Mouse (Mus musculus): ENCODE results near the gene Inpp5f. TPM values are rescaled to one million over a fixed set of nuclear protein-coding genes. Genes with fewer than 3 reads are reported as not detected.
"Not testable (repeated sequence)": the region's sequence is repeated elsewhere in the genome, so short reads cannot be mapped to it uniquely, and the experiment has no call there.

The Inpp5f gene
- polyA plus RNA-seq, 1 experiment from 2014 or later: 303 TPM

DNA sequence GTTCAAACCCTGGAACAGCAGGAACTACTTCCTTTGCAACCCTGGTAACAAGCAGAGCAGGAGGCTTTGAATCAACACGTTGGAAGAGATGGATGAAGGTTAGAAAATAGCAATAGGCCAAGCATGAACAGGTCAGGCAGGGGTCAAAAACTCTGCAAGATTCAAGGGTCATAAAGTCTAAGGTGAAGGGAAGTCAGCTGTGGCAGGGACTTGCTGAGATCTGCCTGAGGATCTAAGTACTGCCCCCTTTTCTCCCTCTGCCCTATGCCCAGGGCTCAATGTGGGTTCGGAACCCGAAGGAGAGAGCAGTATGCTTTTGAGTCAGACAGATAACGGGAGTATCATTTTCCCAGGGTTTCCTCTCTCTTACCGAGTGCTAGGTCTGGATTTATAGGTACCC, 9.3 kb upstream of the Inpp5f start:
- no peak overlapping the region for H3K27ac ChIP-seq (replicated peaks)
- no peaks in the 10 kb centered on the region for H3K4me1 ChIP-seq (replicated peaks)
- H3K9me3 ChIP-seq: no peaks in the 10 kb centered on the region
- no peak for ATAC-seq (ENCODE audit: low read depth)
- H3K27me3 ChIP-seq: no peaks in the 10 kb centered on the region
- H3K9ac ChIP-seq: no peak overlapping the region
- no peak overlapping the region for H3K4me2 ChIP-seq
- H3K4me3 ChIP-seq: no peak overlapping the region
- WGBS: 71% methylated on average over 5 of the region's 5 CpGs
- H3K36me3 ChIP-seq: no peaks in the 10 kb centered on the region

DNA sequence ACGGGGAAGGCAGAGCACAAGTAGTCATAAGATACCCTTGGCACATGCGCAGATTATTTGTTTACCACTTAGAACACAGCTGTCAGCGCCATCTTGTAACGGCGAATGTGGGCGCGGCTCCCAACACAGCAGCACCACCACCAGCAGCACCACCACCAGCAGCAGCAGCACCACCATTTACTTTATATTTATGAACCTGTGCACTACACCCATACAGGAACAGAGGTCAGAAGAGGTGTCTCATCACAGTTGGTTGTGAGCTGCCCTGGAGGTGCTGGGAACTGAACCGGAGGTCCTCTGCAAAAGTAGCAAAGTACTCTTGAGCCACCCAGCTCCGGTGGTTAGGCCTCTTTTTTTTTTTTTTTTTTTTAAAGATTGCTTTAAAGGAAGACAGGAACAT, 1.2 kb upstream of the Inpp5f start:
- not testable (repeated sequence) for H3K4me3 ChIP-seq; H3K9me3 ChIP-seq; ATAC-seq (ENCODE audit: low read depth); H3K36me3 ChIP-seq; H3K9ac ChIP-seq; H3K4me2 ChIP-seq; H3K27me3 ChIP-seq; H3K27ac ChIP-seq (replicated peaks)
- 99% methylated on average over 8 of the region's 9 CpGs for WGBS
- peaks cover 12% of the 10 kb centered on the region for H3K4me1 ChIP-seq (replicated peaks)

DNA sequence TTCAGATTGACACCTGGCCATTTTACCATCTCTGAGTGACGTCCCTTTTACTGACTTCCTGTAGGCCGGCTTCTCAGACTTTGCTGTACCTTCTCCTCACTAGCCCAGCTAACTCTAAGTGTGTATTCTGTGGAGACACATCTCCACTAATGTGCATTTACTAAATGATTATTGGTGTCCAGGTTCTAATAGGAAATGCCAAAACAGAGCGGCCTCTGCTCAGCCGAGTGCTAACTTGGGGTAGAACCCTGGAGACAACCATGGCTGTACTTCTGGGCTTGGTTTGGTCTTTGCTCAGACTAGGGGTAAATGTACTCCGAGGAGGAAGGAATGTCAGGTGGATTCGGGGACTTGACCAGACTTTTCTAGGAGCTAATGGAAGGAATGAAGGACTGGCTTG, 638 bp upstream of the Inpp5f start:
- Histone ChIP-seq H3K36me3 (no peaks in the 10 kb centered on the region), H3K4me3 (peak overlapping the region; percentile 77), H3K9ac (peak overlapping the region; percentile 52), H3K4me2 (peak overlapping the region; percentile 92), H3K27me3 (0 out of 2 replicates have a peak, but pooled peaks cover 3% of the 10 kb centered on the region), H3K9me3 (0 out of 2 replicates have a peak, but pooled peaks cover 3% of the 10 kb centered on the region), H3K4me1 (replicated peaks) (peaks cover 12% of the 10 kb centered on the region), H3K27ac (replicated peaks) (peak overlapping the region; percentile 62)
- WGBS: 93% methylated on average over 6 of the region's 6 CpGs
- ATAC-seq (ENCODE audit: low read depth): peak; percentile 32; the same call in 1 of the 2 replicates

DNA sequence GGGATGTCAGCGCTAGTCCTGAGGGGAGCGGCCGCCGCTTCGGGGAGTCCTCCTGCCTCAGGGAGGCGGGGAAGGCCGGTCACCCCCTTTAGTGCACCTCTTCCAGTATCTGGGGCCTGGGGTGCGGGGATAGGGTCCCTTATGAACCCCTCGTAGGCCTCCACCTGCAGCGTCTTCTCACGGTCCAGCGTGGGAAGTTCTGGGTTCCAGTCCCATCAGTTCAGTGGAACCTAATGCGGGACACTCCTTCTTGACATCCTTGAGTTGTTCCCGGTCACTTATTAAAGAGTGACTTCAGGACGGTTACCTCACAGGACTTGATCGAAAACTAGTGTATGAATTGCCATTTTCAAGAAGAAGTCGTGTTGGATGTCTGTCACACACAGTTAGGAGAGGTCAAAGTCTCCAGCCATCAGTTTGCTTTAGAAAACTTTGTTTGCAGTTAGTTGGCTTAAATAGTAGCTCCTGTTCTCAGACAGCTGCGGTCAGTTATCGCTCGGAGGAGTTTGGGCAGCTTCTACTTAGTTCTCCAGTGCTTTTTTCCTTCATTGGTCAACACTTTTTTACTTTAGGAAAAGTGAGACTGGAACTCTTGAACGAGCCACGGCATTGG, 777 bp downstream of the Inpp5f start:
- Histone ChIP-seq H3K27ac (replicated peaks) (peak overlapping the region; percentile 75; the same call in 1 of the 2 replicates), H3K4me3 (peak overlapping the region; percentile 77), H3K9ac (peak overlapping the region; percentile 88), H3K27me3 (0 out of 2 replicates have a peak, but pooled peaks cover 3% of the 10 kb centered on the region), H3K4me2 (peak overlapping the region; percentile 92), H3K4me1 (replicated peaks) (peaks cover 12% of the 10 kb centered on the region), H3K9me3 (0 out of 2 replicates have a peak, but pooled peaks cover 3% of the 10 kb centered on the region), H3K36me3 (no peaks in the 10 kb centered on the region)
- 23% methylated on average over 22 of the region's 22 CpGs for WGBS
- no peak; the same call in 1 of the 2 replicates for ATAC-seq (ENCODE audit: low read depth)

DNA sequence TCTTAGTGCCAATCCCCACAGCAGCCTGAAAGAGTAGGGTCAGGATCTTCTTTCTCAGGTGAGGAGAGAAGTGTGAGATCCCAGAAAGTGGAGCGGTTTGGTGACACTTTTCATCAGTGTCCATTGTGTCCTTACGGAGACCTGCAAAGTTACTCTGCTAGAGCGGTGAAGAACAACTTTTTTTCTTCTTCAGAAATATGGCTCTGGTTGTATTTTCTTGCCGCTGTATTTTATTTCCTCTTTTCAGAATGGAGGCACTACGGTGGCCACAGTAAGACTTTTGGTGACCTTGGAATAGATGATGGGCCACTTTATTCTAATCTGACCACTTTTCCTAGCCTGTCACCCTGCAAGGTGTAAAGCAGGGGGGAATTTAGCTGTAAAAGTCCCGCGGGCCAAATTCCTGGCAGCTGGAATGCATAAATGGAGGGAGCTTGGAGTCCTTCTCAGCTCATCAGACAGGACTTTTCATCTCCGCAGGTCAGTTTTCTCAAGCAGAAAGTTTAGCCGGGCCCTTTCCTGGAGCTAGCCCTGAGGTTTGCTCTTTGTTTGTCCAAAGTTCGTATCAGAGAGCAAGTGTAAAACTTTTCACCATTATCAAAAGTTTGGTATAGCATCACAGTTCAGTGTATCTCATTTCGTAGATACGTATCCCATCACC, 1.5 kb downstream of the Inpp5f start:
- Histone ChIP-seq H3K4me2 (peak overlapping the region; percentile 92), H3K9ac (no peak overlapping the region), H3K36me3 (no peaks in the 10 kb centered on the region), H3K27me3 (0 out of 2 replicates have a peak, but pooled peaks cover 3% of the 10 kb centered on the region), H3K9me3 (0 out of 2 replicates have a peak, but pooled peaks cover 3% of the 10 kb centered on the region), H3K4me1 (replicated peaks) (peaks cover 12% of the 10 kb centered on the region), H3K4me3 (peak overlapping the region; percentile 77), H3K27ac (replicated peaks) (no peak overlapping the region)
- no peak for ATAC-seq (ENCODE audit: low read depth)
- 80% methylated on average over 12 of the region's 12 CpGs for WGBS

DNA sequence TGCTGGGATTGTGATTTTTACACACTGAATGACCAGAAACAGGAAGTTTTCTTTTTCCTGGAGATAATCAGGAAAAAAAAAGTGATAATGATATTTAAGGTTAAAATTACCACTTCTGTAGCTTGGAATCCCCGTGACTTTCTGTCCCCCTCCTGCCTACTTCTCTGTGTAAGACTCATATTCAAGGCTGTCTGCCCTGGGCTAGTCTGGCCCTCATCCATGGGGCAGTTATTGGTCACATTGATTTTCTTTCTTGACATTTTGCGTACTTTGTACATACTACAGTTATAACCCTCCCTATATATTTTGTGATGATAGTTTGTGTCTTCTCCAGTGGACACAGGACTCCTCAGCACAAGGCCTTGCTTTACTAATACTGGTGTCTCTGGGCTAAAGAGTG, 2.5 kb downstream of the Inpp5f start:
- Histone ChIP-seq H3K4me1 (replicated peaks) (peaks cover 12% of the 10 kb centered on the region), H3K27ac (replicated peaks) (no peak overlapping the region), H3K4me2 (no peak overlapping the region), H3K36me3 (no peaks in the 10 kb centered on the region), H3K27me3 (0 out of 2 replicates have a peak, but pooled peaks cover 3% of the 10 kb centered on the region), H3K4me3 (no peak overlapping the region), H3K9ac (no peak overlapping the region), H3K9me3 (0 out of 2 replicates have a peak, but pooled peaks cover 3% of the 10 kb centered on the region)
- ATAC-seq (ENCODE audit: low read depth): no peak
- WGBS: 86% methylated on average over 2 of the region's 2 CpGs

DNA sequence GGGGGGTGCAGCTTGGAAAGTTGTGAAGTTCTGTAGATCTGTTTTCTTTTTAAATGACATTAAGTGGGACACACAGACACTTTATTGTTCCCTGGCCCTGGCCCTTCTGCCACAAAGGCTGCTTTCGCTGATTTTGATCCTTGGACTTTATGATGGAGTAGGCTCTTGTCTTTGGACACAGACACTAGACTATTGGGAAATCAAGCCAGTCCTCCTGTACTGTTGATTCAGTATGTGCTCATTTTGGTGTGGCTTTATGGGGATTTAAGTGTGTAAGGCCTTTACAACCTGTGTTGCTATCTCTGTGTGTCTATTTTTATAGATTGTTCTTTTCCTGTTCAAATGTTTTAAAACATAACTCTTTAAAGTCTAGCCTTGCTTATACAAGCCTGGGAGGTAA, 6.5 kb downstream of the Inpp5f start:
- Histone ChIP-seq H3K27ac (replicated peaks) (no peak overlapping the region), H3K36me3 (no peaks in the 10 kb centered on the region), H3K4me3 (no peak overlapping the region), H3K27me3 (0 out of 2 replicates have a peak, but pooled peaks cover 3% of the 10 kb centered on the region), H3K4me1 (replicated peaks) (peaks cover 5% of the 10 kb centered on the region), H3K4me2 (no peak overlapping the region), H3K9ac (no peak overlapping the region), H3K9me3 (no peaks in the 10 kb centered on the region)
- no peak for ATAC-seq (ENCODE audit: low read depth)
- 86% methylated on average over 1 of the region's 1 CpGs for WGBS

DNA sequence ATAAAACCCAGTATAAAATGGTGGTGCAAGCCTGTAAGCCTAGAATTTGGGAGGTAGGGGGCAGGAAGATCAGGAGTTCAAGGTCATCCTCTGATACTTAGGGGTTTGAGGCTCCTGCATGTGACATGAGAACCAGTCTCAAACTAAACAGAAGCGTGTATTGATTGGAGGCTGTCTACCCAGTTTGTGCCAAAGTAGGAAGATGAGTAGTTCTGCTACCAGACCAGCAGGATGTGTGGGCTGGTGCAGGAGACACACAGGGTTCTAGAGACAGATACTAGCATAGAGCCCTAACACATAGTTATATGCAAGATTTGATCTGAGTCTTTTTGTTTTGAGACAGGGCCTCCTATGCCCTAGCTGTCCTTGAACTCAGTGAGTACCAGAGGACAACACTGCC, 9.1 kb downstream of the Inpp5f start:
- H3K27ac ChIP-seq (replicated peaks): no peak overlapping the region
- no peaks in the 10 kb centered on the region for H3K27me3 ChIP-seq
- no peak overlapping the region for H3K9ac ChIP-seq
- 91% methylated on average over 1 of the region's 1 CpGs for WGBS
- H3K4me2 ChIP-seq: no peak overlapping the region
- no peaks in the 10 kb centered on the region for H3K9me3 ChIP-seq
- no peak overlapping the region for H3K4me3 ChIP-seq
- no peak for ATAC-seq (ENCODE audit: low read depth)
- 0 out of 2 replicates have a peak, but pooled peaks cover 4% of the 10 kb centered on the region for H3K4me1 ChIP-seq (replicated peaks)
- no peaks in the 10 kb centered on the region for H3K36me3 ChIP-seq

DNA sequence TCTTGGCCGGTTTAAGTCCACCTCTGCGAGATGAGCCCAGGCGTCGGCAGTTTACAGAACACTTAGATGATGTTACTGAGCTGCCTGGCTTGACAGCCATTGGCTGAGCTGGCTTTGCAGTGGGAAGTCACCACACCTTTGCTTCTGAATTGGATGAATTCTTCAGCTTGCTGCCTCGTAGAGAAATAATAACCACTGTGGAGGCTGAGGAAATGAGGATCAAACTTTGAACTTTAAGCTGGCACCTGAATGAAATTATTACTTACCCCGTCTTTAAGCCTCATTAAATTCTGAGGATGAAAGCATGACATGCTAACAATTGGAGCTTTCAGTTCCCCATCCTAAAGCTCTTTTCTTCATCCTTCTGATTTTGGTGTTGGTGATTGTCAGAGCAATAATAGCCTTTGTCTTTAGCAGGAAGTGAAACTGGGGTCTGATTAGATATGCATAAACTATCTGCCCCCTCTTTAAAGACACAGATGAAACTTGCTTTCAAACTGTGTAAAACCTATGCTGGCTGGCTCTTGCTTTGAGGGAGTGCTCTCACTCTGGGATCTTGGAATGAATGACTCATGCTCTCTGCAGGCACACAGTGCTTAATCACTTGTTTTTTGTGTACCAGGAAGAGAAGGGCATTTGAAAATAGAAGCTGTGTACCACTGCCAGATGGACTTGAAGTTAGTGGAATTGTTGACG, 11.3 kb downstream of the Inpp5f start:
- Histone ChIP-seq H3K27ac (replicated peaks) (no peak overlapping the region), H3K9me3 (no peaks in the 10 kb centered on the region), H3K9ac (no peak overlapping the region), H3K36me3 (no peaks in the 10 kb centered on the region), H3K4me1 (replicated peaks) (0 out of 2 replicates have a peak, but pooled peaks cover 4% of the 10 kb centered on the region), H3K4me2 (no peak overlapping the region), H3K4me3 (no peak overlapping the region), H3K27me3 (no peaks in the 10 kb centered on the region)
- ATAC-seq (ENCODE audit: low read depth): no peak
- 59% methylated on average over 7 of the region's 7 CpGs for WGBS

DNA sequence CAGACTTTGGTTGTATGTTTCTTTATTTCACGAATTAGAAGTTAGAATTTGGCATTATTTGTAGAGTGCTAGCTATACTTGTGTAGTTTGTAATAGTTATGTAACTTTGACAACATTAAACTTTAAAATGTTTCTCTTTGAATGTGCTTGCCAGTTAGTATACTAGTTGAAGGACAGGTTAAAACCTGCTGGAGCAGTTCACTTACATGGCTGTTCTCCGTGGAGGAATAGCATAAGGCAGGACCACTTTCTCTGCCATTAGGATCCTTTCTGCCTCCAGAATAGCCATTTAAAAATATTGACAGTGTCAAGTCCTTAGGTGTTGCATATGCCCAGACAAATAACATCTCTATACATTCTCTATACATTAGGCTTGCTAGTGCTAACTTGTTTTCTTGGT, 11.9 kb downstream of the Inpp5f start:
- no peak overlapping the region for H3K4me2 ChIP-seq
- no peak for ATAC-seq (ENCODE audit: low read depth)
- no peak overlapping the region for H3K9ac ChIP-seq
- no peaks in the 10 kb centered on the region for H3K27me3 ChIP-seq
- H3K4me3 ChIP-seq: no peak overlapping the region
- H3K27ac ChIP-seq (replicated peaks): no peak overlapping the region
- 0 out of 2 replicates have a peak, but pooled peaks cover 4% of the 10 kb centered on the region for H3K4me1 ChIP-seq (replicated peaks)
- no peaks in the 10 kb centered on the region for H3K9me3 ChIP-seq
- no peaks in the 10 kb centered on the region for H3K36me3 ChIP-seq
- WGBS: 81% methylated on average over 2 of the region's 2 CpGs

DNA sequence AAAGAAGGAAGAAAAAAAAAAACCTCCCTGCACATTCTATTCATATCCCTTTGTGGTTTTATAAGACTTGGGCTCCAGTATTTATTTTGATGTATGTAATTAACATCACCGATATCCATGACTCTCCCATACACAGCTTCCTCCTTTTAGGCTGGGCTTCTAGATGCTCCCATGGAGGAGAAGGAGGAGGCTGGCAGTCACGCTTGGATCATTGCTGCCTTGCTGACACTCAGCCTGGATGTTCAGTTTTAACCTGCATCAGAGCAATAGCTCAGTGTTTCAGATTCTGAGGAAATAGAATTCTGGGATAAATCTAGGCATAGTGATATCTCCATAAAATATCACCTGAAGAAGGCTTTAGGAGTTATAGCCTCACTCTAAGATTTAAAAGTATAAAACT, 14.3 kb downstream of the Inpp5f start:
- H3K4me2 ChIP-seq: no peak overlapping the region
- no peak overlapping the region for H3K9ac ChIP-seq
- H3K36me3 ChIP-seq: no peaks in the 10 kb centered on the region
- no peak for ATAC-seq (ENCODE audit: low read depth)
- H3K4me3 ChIP-seq: no peak overlapping the region
- no peaks in the 10 kb centered on the region for H3K9me3 ChIP-seq
- H3K27me3 ChIP-seq: no peaks in the 10 kb centered on the region
- 95% methylated on average over 2 of the region's 2 CpGs for WGBS
- H3K4me1 ChIP-seq (replicated peaks): 0 out of 2 replicates have a peak, but pooled peaks cover 4% of the 10 kb centered on the region
- H3K27ac ChIP-seq (replicated peaks): no peak overlapping the region

DNA sequence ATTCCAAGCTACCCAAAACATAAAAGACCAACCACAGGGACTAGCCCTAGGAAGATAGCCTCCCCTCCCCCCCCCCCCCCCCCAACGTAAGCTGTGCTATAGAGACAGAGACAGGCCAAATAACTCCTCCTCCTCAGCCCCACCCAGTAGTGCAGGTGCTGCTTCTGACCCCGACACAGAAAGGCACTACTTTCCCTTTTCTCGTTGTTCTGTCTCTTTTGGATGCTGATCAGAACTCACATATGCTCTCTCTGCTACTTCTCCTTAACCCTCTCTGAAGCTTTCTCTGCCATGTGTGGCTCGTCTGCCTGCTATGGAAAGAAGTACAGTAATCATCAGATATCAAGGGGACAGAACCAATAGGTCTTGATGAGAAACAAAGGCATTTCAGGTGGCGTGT, 15.5 kb downstream of the Inpp5f start:
- WGBS: 75% methylated on average over 5 of the region's 5 CpGs
- Histone ChIP-seq H3K27ac (replicated peaks) (no peak overlapping the region), H3K9me3 (no peaks in the 10 kb centered on the region), H3K4me1 (replicated peaks) (0 out of 2 replicates have a peak, but pooled peaks cover 4% of the 10 kb centered on the region), H3K4me3 (no peak overlapping the region), H3K9ac (no peak overlapping the region), H3K27me3 (no peaks in the 10 kb centered on the region), H3K36me3 (no peaks in the 10 kb centered on the region), H3K4me2 (no peak overlapping the region)
- no peak for ATAC-seq (ENCODE audit: low read depth)

Data from neural tube, embryonic 13.5 days (tissue).